In genomic region chr17:25427441-25427840, GRCm38 (mm10) we compare ENCODE assay signal across 9 mouse cellular contexts. TPM values are rescaled to one million over a fixed set of nuclear protein-coding genes. Genes with fewer than 3 reads are reported as not detected.
DNase-seq lines count a peak whose midpoint lies in the region; ATAC-seq and TF ChIP-seq lines count a peak whose summit lies in the region.
"Had no signal": no experiment of that assay in that cellular context is flagged by ENCODE, and none has a peak within 500 bp of the region (broad histone marks: within the 10 kb centered on the region; RNA-seq: fewer than 3 reads in every experiment).

No protein-coding gene starts in this region.

- TF ChIP-seq CTCF in brain, embryonic 14.5 days (IDR thresholded peaks at IDR 0.05; ENCODE audit: borderline replicate concordance, extremely low read depth, insufficient read depth, insufficient read length), result no peak

- H3K9ac ChIP-seq in liver, embryonic 12.5 days, result no peak overlapping the region
- H3K9ac ChIP-seq in heart, embryonic 14.5 days (ENCODE audit: low read length), result peak overlapping the region; percentile 44; the same call in 1 of the 2 replicates

- H3K27ac ChIP-seq in liver, embryonic 12.5 days, result no peak overlapping the region
- peak overlapping the region; percentile 27 to 76 for H3K27ac ChIP-seq in heart, embryonic 14.5 days (replicated peaks in 1 of 2; ENCODE audit: control insufficient read depth in 1 of 2, insufficient read depth in 1 of 2, low read depth in 2 of 2, low read length in 2 of 2)

- no peak overlapping the region for H3K4me3 ChIP-seq in liver, embryonic 12.5 days
- no peak overlapping the region for H3K4me3 ChIP-seq in heart, embryonic 14.5 days (ENCODE audit: control insufficient read depth in 1 of 2, insufficient read depth in 1 of 2, low read depth in 1 of 2, low read length in 2 of 2)

- no peak for TF ChIP-seq POLR2A in brain, embryonic 14.5 days (IDR thresholded peaks at IDR 0.05; ENCODE audit: borderline replicate concordance, extremely low read depth, insufficient read depth, insufficient read length, poor library complexity, severe bottlenecking)

- ATAC-seq in liver, embryonic 12.5 days, result no peak
- peak; percentile 55 for ATAC-seq in heart, embryonic 14.5 days (ENCODE audit: insufficient number of reproducible peaks, insufficient read depth, low FRiP score, low read depth)
- no peak for ATAC-seq in granulocyte monocyte progenitor cell, adult 5-6 weeks (replicated peaks; ENCODE audit: poor library complexity, severe bottlenecking)

- H3K27me3 ChIP-seq in liver, embryonic 12.5 days (replicated peaks), result peaks cover 42% of the 10 kb centered on the region
- H3K27me3 ChIP-seq in heart, embryonic 14.5 days (ENCODE audit: control insufficient read depth, insufficient read depth, low read length), result no peaks in the 10 kb centered on the region

- no peak overlapping the region for H3K4me2 ChIP-seq in liver, embryonic 12.5 days
- peak overlapping the region; percentile 3; the same call in 1 of the 2 replicates for H3K4me2 ChIP-seq in heart, embryonic 14.5 days (ENCODE audit: low read length)

- H3K36me3 ChIP-seq in liver, embryonic 12.5 days, result no peaks in the 10 kb centered on the region
- peaks cover 14% of the 10 kb centered on the region for H3K36me3 ChIP-seq in heart, embryonic 14.5 days (ENCODE audit: control insufficient read depth, insufficient read depth, low read length)

- 40% methylated on average over 10 of the region's 10 CpGs for WGBS in liver, embryonic 12.5 days (ENCODE audit: insufficient replicate concordance)
- 8% methylated on average over 10 of the region's 10 CpGs for whole genome bisulfite sequencing in heart, embryonic 14.5 days

- 0 out of 2 replicates have a peak, but pooled peaks cover 7% of the 10 kb centered on the region for H3K4me1 ChIP-seq in liver, embryonic 12.5 days
- peaks cover 53 to 74% of the 10 kb centered on the region in 2 experiments for H3K4me1 ChIP-seq in heart, embryonic 14.5 days (ENCODE audit: control insufficient read depth in 2 of 2, insufficient read depth in 2 of 2, low read length in 2 of 2)

- DNase-seq in liver, result peak; percentile 52
- DNase-seq in brain, embryonic 14.5 days (ENCODE audit: low read depth), result peak; percentile 73
- DNase-seq in lung, postnatal 4 days, result peak; percentile 50 to 72
- no peak for DNase-seq in spleen, postnatal 14 days (ENCODE audit: low spot score in 2 of 2)

- no peaks in the 10 kb centered on the region for H3K9me3 ChIP-seq in liver, embryonic 12.5 days (replicated peaks)
- no peaks in the 10 kb centered on the region for H3K9me3 ChIP-seq in heart, embryonic 14.5 days (ENCODE audit: control insufficient read depth, low read length)

RNA-seq across cellular contexts. Expression of gene Cacna1h, which starts 6.1 kb away (rescaled TPM):
- polyA plus RNA-seq in liver, embryonic 12.5 days (2016; fragmentation: Nextera tagmentation; extraction: Ambion mirVana), result 1.2 and 1.6 TPM in 2 replicates
- 90.4 and 118 TPM in 2 replicates for polyA plus RNA-seq in brain, embryonic 14.5 days (2012; rRNA removed)
- 8.8 and 9.9 TPM in 2 replicates for polyA plus RNA-seq in heart, embryonic 14.5 days (2014; fragmentation: Nextera tagmentation; extraction: Ambion mirVana)
- not detected in 2 replicates for total RNA-seq in granulocyte monocyte progenitor cell, adult 5-6 weeks (2014; fragmentation: Nextera tagmentation)
- total RNA-seq in granulocyte monocyte progenitor cell, adult 5-6 weeks (2017), result not detected in 2 replicates

RNA-seq across cellular contexts. Expression of gene Tekt4, which starts 27.0 kb away (rescaled TPM):
- not detected in 2 replicates for polyA plus RNA-seq in liver, embryonic 12.5 days (2016; fragmentation: Nextera tagmentation; extraction: Ambion mirVana)
- polyA plus RNA-seq in brain, embryonic 14.5 days (2012; rRNA removed), result 1.1 and 1.4 TPM in 2 replicates
- polyA plus RNA-seq in heart, embryonic 14.5 days (2014; fragmentation: Nextera tagmentation; extraction: Ambion mirVana), result 0.47 and 0.55 TPM in 2 replicates
- not detected in 2 replicates for total RNA-seq in granulocyte monocyte progenitor cell, adult 5-6 weeks (2014; fragmentation: Nextera tagmentation)
- not detected in 2 replicates for total RNA-seq in granulocyte monocyte progenitor cell, adult 5-6 weeks (2017)
- total RNA-seq: adrenal gland, postnatal 4 days; gastrocnemius, postnatal 4 days had no signal

RNA-seq across cellular contexts. Expression of gene Tpsg1, which starts 58.4 kb away (rescaled TPM):
- polyA plus RNA-seq in liver, embryonic 12.5 days (2016; fragmentation: Nextera tagmentation; extraction: Ambion mirVana), result 0.42 and 0.69 TPM in 2 replicates
- 0.45 and 0.72 TPM in 2 replicates for polyA plus RNA-seq in brain, embryonic 14.5 days (2012; rRNA removed)
- 0.57 and 0.74 TPM in 2 replicates for polyA plus RNA-seq in heart, embryonic 14.5 days (2014; fragmentation: Nextera tagmentation; extraction: Ambion mirVana)
- not detected in 2 replicates for total RNA-seq in granulocyte monocyte progenitor cell, adult 5-6 weeks (2014; fragmentation: Nextera tagmentation)
- total RNA-seq in granulocyte monocyte progenitor cell, adult 5-6 weeks (2017), result not detected in 2 replicates

Comparison
In these comparisons a context has a peak if more than half of its experiments do, and no peak if none do; other contexts are left out.
1. DNase-seq: peak in liver (single experiment), brain, embryonic 14.5 days (single experiment) and lung, postnatal 4 days (2 of 2); none in spleen, postnatal 14 days (0 of 2).